Mouse (Mus musculus) spleen, adult 2 months (tissue): ENCODE measurements around the gene S1pr5. TPM values are rescaled to one million over a fixed set of nuclear protein-coding genes. Genes with fewer than 3 reads are reported as not detected.
"Not testable (repeated sequence)": the region's sequence is repeated elsewhere in the genome, so short reads cannot be mapped to it uniquely, and the experiment has no call there.

Experiments used
- DNase-seq, 2 experiments: peaks; one replicate each; pipeline versions ENCODE4 v3.0.0 to v3.0.0-alpha.2; 2012 to 2021; ENCODE audit warnings: low spot score in 2 of 2, low read depth in 1 of 2
- H3K27ac ChIP-seq: fragments of 200-500 bp; 2 replicates; pipeline ENCODE4 v1.5.1; 2012; ENCODE audit warnings: low read length, inconsistent platforms; ENCODE audit not compliant: insufficient read depth
- H3K27me3 ChIP-seq: fragments of 200-500 bp; 2 replicates; pipeline ENCODE4 v1.6.1; 2012; ENCODE audit warnings: mild to moderate bottlenecking, moderate library complexity, low read length, inconsistent platforms; ENCODE audit not compliant: control insufficient read depth, insufficient read depth
- H3K36me3 ChIP-seq: fragments of 200-500 bp; 2 replicates; pipeline ENCODE4 v1.6.1; 2012; ENCODE audit warnings: mild to moderate bottlenecking, low read length, inconsistent platforms; ENCODE audit not compliant: control insufficient read depth, insufficient read depth
- H3K4me1 ChIP-seq: fragments of 200-500 bp; 2 replicates; pipeline ENCODE4 v1.6.1; 2011; ENCODE audit warnings: inconsistent platforms; ENCODE audit not compliant: control insufficient read depth, insufficient read depth, insufficient read length
- H3K4me3 ChIP-seq: fragments of 200-500 bp; 2 replicates; pipeline ENCODE4 v1.5.1; 2011; ENCODE audit warnings: mild to moderate bottlenecking, inconsistent platforms; ENCODE audit not compliant: insufficient read depth, insufficient read length; ENCODE audit errors: extremely low read depth
- CTCF ChIP-seq: fragments of 200-500 bp; IDR thresholded peaks from 2 replicates; pipeline ENCODE4 v1.5.1; 2011; ENCODE audit warnings: mild to moderate bottlenecking, inconsistent platforms; ENCODE audit not compliant: insufficient read depth, insufficient read length, insufficient replicate concordance; ENCODE audit errors: extremely low read depth
- POLR2A ChIP-seq: fragments of 200-500 bp; IDR thresholded peaks from 2 replicates; pipeline ENCODE4 v1.6.1; 2011; ENCODE audit warnings: low read depth, low read length, inconsistent platforms
- WGBS: fragments of 180-500 bp; shearing (Covaris S2); methylation state at CpG from one replicate; pipeline ENCODE4 v1.1.7; 2018; 5-methylcytosine and 5-hydroxymethylcytosine counted together
- polyA plus RNA-seq: library from polyadenylated mRNA; depleted of rRNA; stranded (reverse); fragments of >200 nt; gene quantifications from 2 replicates; pipeline ENCODE4 v1.2.3, GENCODE M21; 2012

Gene S1pr5
- polyA plus RNA-seq, 1 experiment = 12.2 TPM

- TF ChIP-seq POLR2A (no peak), CTCF (no peak)
- Histone ChIP-seq H3K27ac (no peak overlapping the region), H3K27me3 (no peaks in the 10 kb centered on the region), H3K4me3 (no peak overlapping the region), H3K4me1 (peaks cover 21% of the 10 kb centered on the region; the same call in 1 of the 2 replicates), H3K36me3 (no peaks in the 10 kb centered on the region)
- DNase-seq = no peak
- 56% methylated on average over 6 of the region's 6 CpGs for WGBS
Measured at GRCm38 (mm10) chr9:21260491-21261040, 12.3 kb upstream of the S1pr5 start.

DNA sequence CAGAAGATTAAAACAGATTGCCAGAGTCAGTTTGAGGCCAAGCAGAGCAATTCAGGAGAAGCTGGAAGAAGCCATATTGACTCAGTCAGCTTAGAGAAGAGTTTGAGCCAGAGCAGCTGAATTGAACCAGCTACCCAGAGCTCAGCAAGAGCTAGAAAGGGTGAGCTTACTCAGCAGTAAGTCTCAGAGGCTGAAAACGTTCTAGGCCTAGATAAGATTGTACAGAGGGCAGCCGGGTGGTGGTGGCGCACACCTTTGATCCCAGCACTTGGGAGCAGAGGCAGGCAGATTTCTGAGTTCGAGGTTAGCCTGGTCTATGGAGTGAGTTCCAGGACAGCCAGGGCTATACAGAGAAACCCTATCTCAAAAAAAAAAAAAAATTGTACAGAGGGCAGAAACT lies 8.1 kb upstream of the S1pr5 start:
- not testable (repeated sequence) for H3K4me3 ChIP-seq, H3K36me3 ChIP-seq, H3K27me3 ChIP-seq, DNase-seq, H3K4me1 ChIP-seq, H3K27ac ChIP-seq
- WGBS = 96% methylated on average over 4 of the region's 4 CpGs

DNA sequence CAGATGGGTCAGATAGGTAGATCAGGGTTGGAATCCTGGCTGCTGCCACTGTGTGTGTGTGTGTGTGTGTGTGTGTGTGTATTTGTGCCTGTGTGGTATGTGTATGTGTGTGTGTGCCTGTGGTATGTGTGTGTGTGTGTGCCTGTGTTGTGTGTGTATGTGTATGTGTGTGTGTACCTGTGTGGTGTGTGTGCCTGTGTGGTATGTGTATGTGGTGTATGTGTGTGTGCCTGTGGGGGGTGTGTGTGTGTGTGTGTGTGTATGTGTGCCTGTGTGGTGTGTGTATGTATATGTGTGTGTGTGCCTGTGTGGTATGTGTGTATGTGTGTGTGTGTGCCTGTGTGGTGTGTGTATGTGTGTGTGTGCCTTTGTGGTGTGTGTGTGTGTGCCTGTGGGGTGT lies 6.4 kb upstream of the S1pr5 start:
- Histone ChIP-seq H3K36me3 (no peaks in the 10 kb centered on the region), H3K4me3 (no peak overlapping the region), H3K27ac (no peak overlapping the region), H3K4me1 (no peaks in the 10 kb centered on the region), H3K27me3 (no peaks in the 10 kb centered on the region)
- TF ChIP-seq POLR2A (no peak), CTCF (no peak)
- DNase-seq = no peak

GRCm38 (mm10) chr9:21251116-21251735 lies 3.0 kb upstream of the S1pr5 start:
- peaks cover 9% of the 10 kb centered on the region; the same call in 1 of the 2 replicates for H3K27me3 ChIP-seq
- no peak overlapping the region for H3K4me3 ChIP-seq
- no peaks in the 10 kb centered on the region for H3K36me3 ChIP-seq
- no peak for TF ChIP-seq POLR2A
- no peak for TF ChIP-seq CTCF
- H3K27ac ChIP-seq = no peak overlapping the region
- no peaks in the 10 kb centered on the region for H3K4me1 ChIP-seq
- DNase-seq = no peak
- 85% methylated on average over 13 of the region's 13 CpGs for WGBS

GRCm38 (mm10) chr9:21250509-21250908 lies 2.3 kb upstream of the S1pr5 start:
- DNase-seq = no peak
- Histone ChIP-seq H3K36me3 (no peaks in the 10 kb centered on the region), H3K27me3 (peaks cover 9% of the 10 kb centered on the region; the same call in 1 of the 2 replicates), H3K27ac (no peak overlapping the region), H3K4me3 (no peak overlapping the region), H3K4me1 (no peaks in the 10 kb centered on the region)
- TF ChIP-seq CTCF = no peak
- no peak for TF ChIP-seq POLR2A
- 72% methylated on average over 2 of the region's 2 CpGs for WGBS

GRCm38 (mm10) chr9:21249629-21250508 lies 1.6 kb upstream of the S1pr5 start:
- no peak for DNase-seq
- TF ChIP-seq POLR2A (no peak), CTCF (no peak)
- Histone ChIP-seq H3K4me1 (peaks cover 1% of the 10 kb centered on the region), H3K27me3 (peaks cover 9% of the 10 kb centered on the region; the same call in 1 of the 2 replicates), H3K36me3 (no peaks in the 10 kb centered on the region), H3K4me3 (no peak overlapping the region), H3K27ac (no peak overlapping the region)
- 42% methylated on average over 17 of the region's 17 CpGs for WGBS

GRCm38 (mm10) chr9:21246342-21246741 lies 1.9 kb downstream of the S1pr5 start:
- Histone ChIP-seq H3K36me3 (no peaks in the 10 kb centered on the region), H3K4me1 (peaks cover 9% of the 10 kb centered on the region), H3K27me3 (peaks cover 18% of the 10 kb centered on the region), H3K27ac (no peak overlapping the region), H3K4me3 (no peak overlapping the region)
- DNase-seq = no peak
- 91% methylated on average over 1 of the region's 1 CpGs for WGBS
- TF ChIP-seq POLR2A (no peak), CTCF (no peak)
